Mouse (Mus musculus) kidney, postnatal 36 days (tissue): Measurements from ENCODE around the gene Jdp2.

ENCODE experiments used
- DNase-seq, 2 experiments: peaks; one replicate each; pipeline ENCODE4 v3.0.0; 2021 to 2022; ENCODE audit warnings: mixed read lengths in 2 of 2

The Jdp2 gene

DNA sequence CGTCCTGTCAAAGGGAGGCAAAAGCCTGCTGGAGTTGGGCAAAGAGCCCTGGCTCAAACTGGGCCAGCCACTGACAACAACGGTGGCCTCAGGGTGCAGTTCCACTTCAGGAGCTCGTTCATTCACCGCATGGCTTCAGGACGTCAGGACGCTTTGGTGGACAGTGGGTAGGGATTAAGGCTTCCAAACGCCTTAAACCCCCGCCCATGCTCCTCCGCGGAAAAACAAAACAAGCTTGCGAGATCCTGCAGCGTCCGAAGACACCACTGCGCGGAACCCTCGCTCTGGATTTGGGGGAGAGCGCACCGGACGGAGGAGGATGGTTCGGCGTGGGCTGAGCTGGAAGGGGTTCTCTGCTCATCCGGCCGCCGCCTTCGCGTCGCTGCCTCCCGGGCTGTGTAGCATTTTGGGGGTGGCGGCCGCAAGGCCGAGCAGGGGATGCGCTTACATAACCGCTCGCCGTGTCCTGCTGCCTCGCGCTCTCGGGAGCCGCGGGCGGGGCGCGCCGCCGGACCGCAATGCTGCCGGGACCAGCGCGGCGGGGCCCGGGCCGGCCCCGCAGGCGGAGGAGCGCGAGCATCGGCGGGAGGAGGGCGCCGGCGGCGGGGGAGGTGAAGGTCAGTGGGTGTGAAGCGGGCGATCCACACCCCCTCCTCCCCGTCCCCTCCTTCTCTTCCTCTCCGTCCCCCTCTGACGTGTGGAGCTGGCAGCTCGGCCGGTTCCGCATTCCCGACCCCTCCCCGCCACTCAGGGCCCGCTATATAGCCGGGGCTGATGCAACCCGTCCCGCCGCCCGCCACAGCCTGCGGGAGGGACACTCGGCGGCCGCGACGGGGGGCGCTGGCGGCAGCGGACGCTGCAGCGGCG, at the start of gene Jdp2:
TSS of gene Jdp2 (plus strand) at position 417 of the 867 bp plus-strand sequence.
- DNase-seq, result peak; percentile 94 to 95

DNA sequence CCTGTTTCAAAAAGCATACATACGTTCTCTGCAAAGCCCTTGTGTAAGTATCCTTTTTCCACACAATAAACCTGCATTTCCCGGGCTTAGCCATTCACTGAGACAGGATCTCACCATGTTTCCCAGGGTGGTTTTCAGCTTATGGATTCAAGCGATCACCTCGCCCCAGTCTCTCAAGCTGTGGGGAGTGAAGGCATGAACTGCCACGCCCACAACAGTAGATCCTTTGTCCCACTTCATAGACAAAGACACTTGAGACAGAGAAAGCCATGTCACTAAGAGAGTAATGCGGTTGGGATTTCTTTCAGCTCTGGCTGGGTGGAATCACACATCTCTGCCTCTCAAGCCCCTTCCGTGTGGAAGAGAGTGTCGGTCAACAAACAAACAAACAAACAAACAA, 49.2 kb upstream of the Jdp2 start:
- DNase-seq, result no peak

DNA sequence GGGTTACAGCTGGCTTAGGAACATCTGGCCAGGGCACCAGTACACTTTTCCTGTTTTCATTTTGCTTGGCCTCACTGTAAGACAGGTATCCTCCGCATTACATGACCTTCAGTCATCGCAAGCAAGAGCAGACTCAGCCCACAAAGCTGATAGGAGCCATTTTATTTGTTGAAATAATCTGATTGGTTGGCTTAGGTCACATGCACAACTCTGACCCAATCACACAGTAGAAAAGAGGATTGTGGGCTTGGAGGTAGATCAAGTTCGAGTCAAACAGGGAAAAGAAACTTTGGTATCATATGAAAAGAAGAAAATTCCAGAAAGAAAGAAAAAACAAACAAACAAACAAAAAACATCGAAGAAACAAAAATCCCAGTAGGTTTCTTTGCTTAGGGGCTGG, 48.4 kb upstream of the Jdp2 start:
- DNase-seq, result no peak

DNA sequence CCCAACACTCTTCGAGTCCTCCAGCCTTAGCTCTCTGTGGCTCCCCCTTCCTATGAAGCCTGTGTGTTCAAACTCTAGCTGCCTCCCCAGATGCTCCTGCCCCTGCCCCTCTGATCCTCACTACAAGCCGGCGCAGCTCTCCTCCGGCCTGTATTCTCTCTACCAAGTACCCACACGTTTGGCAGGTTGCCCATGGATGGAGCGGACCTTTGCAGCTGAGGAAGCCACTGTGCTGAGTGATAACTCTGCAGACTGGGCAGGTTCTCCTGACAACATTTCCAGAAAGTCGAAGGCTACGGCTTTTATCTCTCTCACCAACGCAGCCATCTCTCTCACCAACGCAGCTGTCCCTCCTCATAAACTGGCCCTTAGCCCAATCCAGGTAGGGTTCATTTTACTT, 39.5 kb upstream of the Jdp2 start:
- no peak for DNase-seq

DNA sequence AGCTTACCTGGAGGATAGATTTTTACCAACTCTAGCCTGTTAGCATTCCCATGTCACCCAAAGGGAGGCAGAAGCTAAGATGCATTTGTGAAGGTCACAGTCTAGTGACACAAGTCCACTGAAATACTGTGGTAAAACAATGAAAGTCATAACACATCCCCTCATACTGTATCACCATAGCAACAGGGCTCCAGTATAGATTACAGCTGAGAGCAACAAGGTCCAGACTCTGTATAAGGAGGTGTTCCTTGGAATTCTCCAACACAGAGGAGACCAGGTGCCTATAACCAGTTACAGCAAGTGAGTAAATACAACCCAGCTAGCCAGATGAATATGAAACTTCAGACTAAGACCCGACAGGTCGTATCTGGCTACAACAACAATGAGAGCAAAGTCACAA, 33.4 kb upstream of the Jdp2 start:
- no peak for DNase-seq

DNA sequence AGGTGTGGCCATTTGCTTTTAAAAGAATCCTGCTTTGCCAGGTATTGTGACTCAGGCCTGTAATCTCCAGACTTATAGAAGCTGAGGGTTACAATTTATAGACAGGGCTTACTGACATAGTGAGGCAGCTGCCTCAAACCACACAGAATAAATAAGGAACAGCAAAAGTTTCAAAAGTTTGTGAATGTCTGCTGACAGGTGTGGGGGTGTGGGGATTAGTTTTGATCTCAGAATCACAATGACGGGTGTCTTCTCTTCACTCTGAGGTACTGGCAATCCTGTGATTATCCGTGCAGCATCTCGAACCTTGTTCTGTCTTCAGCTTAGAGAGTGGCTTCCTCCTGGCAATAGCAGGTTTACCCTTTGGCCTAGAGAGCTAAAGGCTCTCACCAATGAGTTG, 30.5 kb upstream of the Jdp2 start:
- DNase-seq, result no peak

DNA sequence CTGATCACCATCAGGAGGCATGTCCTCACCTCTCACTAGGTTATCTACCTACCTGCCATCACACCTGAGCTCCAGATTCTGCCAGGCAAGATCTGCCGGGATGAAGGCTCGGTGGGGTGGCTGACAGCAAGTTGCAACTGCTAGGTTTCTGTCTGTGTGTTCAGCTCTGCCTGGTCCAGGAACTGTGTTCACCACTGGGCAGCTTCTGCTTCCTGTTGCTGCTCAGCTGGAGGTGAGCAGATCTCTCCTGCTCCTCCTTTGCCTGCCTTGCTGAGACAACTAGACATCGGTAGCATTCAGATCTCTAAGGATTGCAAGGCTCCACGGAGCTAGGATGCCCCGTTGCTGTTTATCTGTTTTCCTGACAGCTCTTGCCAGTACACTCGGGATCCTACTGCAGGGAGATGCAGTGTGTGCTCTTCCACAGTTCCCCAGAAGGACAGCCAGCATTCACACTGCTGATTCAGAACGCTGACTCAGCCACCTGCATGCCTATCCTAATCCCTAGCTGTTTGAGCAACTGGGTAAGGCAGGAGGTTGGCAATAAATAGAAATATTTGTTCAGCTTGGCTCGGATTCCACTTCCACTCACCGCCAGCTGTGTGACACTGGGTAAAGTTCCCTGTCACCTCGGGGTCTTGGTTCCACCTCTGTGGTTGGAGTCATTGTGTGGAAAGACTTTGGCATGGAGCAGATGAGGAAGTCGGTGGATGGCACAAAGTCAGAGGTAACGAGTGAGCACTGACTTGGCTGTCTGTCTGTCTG, 29.3 kb upstream of the Jdp2 start:
- peak in 1 of 2 experiments; percentile 15 for DNase-seq

DNA sequence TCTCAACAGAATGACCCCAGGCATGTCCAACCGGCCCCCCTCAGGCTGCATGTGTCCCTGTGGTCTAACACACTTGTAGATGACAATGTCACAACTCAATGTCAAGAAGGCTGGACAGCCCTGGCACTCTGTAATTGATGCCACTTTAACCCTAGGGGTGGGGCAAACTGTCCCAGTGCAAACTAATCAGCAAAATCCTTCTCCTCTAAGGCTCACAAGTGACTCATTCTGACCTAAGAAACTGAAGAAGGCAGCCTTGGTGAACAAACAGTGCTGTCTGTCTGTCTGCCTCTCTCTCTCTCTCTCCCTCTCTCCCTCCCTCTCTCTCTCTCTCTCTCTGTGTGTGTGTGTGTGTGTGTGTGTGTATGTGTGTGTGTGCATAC, 28.7 kb upstream of the Jdp2 start:
- DNase-seq, result no peak

DNA sequence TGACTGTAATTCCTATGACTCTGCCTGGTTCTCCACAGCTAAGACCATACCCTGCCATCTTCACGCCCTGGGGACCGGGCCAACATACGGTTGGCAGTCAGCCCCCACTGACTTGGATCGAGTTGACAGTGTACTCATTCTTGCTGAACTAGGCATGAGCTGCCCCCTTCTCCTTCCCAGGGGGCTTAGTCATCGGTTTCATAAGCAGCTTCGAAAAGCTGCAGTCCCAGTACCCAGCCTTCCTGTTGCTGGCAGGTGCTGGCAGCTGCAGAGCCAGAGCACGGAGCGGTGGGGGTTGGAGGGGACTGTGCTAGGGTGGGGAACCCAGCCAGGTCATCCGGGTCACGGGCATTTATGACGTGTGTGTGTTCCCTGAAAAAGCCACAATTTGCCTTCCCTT, 27.5 kb upstream of the Jdp2 start:
- no peak for DNase-seq

DNA sequence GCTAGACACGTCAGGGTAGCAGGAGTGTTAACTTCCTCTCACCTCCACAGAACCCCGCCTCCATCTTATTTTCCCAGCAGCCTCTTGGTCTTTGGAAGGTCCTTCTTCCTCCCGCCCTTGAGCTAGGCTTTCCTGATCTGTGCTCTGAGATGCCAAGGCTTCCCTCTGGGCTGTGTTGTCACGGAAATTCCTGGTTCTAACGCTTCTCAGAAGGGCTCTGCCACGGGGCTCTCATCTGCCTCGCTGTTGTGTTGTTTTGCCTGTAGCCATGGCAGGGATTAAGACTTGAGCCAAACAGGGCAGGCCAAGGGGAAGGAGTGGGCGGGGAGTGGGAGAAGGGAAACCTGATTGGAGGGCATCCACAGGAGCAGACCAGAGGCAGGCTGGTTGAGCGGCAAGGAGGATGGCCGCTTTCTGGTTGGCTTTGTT, 26.8 kb upstream of the Jdp2 start:
- peak; percentile 25 to 48 for DNase-seq

DNA sequence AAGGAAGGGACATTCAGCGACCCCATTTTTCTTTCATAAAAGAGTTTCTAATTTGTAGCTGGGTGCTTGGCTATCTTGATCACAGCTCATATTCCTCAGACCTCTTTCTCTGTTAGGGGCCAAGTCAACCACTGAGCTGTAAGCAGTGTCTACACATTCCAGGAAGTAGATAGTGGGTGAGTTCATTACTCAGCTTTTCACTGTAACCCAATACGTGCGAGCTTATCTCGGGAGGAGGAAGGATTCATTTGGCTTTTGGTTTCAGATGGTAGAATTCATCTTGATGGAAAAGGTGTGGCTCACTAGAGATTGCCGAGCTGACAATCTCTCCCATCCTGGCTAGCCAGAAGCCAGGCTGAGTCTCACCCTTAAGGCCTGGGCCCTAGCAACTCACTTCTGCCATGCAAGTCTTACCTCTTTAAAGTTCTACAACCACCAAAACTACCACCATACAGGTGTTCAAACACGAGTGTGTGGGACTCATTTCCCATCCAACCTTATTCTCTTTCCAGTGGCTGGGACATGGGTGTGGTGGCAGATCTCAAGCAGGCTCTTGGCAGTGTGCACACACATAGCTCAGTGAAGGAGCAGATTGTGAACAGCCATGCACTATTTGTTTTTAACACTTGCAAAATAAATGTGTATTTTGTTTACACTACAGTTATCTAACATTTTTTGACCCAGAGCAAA, 23.9 kb upstream of the Jdp2 start:
- no peak for DNase-seq

DNA sequence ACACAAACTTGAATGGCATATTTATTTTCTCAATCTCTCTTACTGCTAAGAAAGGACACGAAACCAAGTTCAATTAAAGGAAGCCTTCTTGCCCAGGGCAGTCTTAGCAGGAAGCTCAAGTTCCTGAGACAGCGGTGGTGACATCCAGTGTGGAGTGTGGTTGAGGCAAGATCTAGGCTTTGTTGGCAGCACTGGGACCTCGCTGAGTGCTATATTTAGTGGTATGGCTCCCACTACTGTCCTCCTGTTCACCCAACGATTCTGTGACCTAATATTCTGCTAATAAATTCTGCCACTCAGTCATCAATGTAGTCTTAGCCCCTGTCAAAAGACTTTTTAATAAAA, 23.4 kb upstream of the Jdp2 start:
- no peak for DNase-seq

DNA sequence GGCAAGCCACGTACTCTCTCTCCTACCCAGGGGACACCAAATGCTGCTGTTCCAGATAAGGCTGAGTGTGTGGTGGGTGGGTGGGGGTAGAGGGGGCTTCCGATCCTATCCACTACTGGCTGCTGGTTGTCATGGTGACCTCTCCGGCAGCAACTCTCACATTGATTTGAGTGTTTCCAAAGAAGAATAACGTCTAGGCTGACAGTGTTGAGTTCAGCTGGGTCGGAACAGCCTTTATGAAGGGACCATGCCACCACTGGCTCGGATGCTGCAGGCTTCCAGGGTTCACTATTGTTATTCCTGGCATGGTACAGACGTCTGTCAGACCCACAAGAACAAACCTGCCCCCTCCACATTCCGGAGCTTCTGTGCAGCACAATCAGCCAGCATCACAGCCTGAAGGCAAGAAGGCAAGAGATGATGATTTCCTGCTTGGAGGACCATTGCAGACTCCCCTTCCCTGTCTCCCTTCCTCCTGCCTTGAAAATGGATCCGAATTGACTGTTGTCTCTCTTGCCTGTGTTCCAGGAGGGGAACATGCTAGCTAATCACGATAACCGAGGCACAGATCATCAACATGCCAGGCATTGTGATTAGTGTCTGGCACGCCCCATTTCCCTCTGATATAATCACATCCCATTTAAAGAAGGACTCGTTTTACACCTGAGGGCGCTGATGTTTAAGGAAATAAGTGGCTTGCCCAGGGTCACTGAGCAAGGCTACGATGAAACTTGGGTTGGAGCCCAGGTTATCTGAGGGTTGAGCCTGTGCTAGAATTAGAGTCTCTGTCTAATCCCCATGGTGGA, 17.4 kb upstream of the Jdp2 start:
- no peak for DNase-seq

DNA sequence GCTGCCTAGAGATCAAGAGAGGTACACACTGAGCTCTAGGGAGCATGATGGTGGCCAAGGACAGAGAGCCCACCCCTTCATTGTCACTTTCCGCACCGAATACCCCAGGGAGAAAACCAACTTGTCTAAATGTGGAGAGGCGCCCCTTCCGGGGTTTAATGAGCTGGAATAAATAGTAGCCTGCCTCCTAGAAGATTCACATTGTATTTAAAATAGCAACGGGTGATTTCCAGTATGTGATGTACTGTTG, 16.8 kb upstream of the Jdp2 start:
- no peak for DNase-seq

DNA sequence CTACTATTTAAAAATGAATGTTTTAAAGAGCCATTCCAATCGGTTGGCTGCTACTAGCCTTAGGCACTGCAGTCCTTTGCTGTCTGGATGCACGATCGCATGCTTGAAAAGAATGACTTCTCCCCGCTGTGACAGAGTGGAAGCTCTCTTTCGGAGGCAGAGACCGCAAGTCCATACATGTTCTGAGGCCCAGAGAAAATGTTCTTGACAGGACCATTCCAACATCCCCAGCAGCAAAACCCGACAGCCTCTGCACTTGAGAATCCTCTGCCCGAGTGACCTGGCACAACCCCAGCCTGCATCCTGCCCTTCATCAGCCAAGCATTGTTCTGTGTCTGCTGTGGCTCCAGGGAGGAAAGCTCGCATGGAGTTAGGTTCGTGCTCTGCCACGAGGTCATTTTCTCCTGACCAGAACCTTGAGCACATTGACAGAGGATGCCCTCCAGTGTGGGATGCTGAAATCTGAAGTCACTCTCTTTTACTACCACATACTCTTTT, 13.0 kb upstream of the Jdp2 start:
- peak; percentile 47 to 75 for DNase-seq

DNA sequence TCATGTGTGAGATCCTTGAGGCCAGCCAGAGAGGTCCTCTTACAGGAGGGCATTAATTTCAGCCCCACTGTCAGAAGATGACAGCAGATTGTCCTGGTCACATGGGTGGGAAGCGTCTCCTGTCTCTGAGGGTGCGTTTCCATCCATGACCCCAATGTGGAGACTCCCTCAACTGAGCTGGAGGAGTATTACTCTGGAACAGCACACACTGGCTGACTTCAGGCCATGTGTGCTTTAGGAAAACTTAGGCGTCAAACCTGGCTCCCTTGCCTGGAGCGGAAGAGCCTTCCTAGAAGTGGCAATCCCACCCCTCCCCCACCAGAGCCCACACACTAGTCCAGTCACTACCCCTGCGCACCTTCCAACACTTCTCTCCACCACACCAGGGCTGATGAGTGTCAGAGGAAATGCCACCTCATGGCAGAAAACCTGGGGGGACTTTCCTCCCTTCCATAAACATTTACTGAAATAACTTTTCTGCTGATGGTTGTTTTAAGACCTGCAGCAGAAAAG, 8.9 kb upstream of the Jdp2 start:
- DNase-seq, result no peak

DNA sequence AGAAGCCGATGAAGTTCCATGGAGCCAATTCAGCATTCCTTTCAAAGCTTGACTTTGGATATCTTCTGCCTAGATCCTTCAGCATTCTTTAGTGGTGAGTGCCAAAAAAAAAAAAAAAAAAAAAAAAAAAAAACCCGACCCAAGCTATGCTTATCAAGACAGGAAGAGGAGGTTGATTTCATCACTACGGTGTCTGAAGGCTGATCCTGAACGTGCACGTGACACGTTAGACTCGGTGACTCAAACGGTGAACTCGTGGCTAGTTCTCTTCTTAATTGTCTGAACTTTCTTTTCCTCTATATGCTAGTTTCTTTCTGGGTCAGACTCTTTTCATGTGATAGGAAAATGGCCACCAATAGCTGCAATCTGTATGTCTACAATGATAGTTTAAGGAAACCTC, 5.9 kb upstream of the Jdp2 start:
- DNase-seq, result no peak

DNA sequence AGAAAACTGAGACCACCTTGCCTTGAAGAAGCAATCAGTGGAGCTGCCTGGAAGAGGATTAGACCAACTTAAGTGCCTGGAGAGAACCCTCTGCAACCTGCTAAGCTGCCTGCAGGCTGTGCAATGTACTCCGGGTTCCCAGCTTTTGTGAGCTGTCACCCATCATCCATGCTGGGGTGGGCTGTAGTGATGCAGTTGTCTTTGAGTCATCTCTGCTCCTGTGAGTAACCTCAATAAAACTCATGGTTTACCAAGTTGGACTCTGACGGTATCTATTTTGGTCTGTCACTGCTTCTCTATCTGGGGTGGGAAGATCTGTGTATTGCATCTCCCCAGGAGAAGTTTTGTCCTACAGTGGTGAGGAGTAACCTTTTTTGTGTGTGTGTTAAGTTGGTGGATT, 4.4 kb upstream of the Jdp2 start:
- no peak for DNase-seq

DNA sequence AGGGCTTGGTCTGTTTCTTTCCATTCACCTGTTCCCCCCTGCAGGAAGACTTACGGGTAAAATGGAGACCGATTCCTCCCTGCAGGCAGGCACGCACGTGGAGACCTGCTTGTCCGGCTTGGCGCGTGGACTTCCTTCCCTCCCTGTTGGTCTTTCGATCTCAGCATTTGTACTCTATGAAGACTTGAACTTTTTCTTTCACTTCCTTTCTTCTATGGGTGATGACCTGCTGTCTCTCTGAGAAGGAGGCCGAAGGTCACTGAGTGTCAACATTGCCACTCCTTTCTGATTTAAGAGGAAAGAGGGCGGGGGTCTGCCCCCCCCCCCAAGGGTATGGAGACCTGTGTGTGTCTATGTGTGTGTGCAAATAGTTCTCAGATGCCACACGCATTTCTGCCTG, 774 bp upstream of the Jdp2 start:
- DNase-seq, result no peak

DNA sequence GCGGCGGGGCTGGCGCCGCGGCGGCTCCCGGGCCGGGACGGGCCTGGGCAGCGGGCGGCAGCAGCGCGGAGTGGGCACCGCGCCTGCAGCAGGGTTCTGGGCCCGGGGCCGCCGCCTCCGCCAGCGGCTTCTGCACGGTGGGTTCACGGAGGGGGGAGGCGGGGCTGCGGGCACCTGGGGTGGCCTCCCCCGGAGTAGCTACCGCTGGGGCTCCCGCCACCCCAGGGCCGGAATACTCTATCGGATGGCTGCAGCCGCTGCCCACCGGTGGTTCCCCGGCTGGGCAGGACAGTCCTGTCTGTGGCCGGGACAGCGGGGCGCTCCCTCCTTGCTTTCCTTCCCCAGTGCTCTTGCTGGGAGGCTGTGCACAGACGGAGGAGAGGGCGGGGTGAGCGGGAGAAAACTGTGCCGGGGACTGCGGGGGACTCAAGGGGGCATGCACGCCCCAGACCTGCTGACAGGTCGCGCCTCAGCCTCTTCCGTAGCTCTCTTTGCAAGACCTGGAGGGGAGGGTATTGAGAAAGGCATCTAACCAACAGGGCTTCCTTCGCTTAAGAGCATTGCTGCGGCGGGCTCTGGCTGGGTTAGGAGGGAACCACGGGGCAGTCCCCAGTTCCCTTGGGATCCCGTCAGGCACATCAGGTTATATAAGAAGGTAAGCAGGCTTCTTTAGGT, 788 bp downstream of the Jdp2 start:
- peak in 1 of 2 experiments; percentile 54 for DNase-seq

DNA sequence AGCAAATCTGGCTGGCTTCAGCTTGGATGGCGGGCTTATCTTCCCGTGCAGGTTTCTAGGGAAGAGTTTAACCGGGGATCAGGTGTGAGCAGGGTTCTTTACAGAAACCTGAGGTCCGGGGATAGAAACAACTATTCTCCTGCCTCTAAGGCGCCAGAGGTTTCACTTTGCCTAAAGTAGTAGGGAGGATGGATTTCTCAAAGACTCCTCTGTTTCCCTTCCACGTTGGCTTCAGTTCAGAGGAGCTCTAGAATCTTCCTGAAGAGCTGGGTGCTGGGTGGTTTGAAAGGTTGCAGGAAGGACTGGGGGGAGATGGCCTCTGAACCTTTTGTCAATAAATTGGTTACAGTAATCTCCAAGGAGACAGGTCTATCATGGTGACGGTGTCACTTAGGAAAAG, 1.8 kb downstream of the Jdp2 start:
- DNase-seq, result no peak

DNA sequence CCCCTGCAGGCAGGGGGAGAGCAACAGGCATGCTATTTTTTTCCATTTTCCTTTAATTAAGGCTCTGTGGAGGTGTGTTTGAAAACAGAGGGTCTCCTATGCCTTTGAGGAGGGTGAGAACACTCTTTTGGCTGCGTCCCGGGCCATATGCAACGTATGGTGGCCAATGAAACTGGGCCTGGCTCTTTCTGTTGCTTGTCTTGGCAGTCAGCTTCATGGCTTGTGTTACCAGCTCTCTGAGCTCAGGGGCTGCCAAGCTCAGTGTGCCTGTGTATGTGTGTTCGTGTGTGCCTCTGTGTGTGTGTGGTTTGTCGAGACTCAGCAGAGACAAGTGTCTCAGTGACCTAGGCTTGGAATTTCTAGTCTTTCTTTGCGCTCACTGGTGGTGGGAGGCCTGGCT, 2.7 kb downstream of the Jdp2 start:
- DNase-seq, result no peak
